Mouse (Mus musculus): ENCODE data around the gene Adora2a. TPM values are rescaled to one million over a fixed set of nuclear protein-coding genes. Genes with fewer than 3 reads are reported as not detected.
"Not testable (repeated sequence)": the region's sequence is repeated elsewhere in the genome, so short reads cannot be mapped to it uniquely, and the experiment has no call there.

Adora2a gene
- polyA plus RNA-seq, 1 experiment: 7.7 TPM

DNA sequence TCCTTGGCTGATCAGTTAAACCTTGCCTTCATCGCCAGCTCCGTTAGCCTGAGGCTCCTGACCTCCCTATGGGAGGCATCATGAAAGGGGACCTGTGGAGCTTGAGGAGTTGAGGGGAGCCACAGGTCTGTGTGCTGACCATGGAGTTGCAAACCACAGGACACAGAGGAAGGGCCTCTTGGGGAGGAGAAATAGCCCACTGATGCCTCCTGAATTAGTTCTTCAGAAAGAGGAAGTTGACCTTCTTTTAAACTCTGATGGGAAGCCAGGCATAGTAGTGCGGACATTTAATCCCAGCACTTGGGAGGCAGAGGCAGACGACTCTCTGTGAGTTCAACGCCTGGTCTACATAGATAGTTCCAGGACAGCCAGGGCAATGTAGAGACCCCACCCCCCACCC lies 22.2 kb downstream of the Adora2a start:
- H3K4me3 ChIP-seq (replicated peaks; ENCODE audit: control insufficient read depth, low read depth, low read length): no peak overlapping the region
- TF ChIP-seq CTCF (IDR thresholded peaks at IDR 0.05; ENCODE audit: control insufficient read depth, insufficient read depth, low read length): no peak
- no peak for TF ChIP-seq POLR2A (IDR thresholded peaks at IDR 0.05; ENCODE audit: borderline replicate concordance, control insufficient read depth, low read depth, low read length)
- H3K27ac ChIP-seq (ENCODE audit: control insufficient read depth, insufficient read depth, low read depth, low read length, poor library complexity): no peak overlapping the region
- H3K4me1 ChIP-seq (ENCODE audit: control insufficient read depth, insufficient read depth, low read length): no peaks in the 10 kb centered on the region; the same call in 1 of the 2 replicates
- 19% methylated on average over 5 of the region's 5 CpGs for WGBS

- Histone ChIP-seq H3K27ac (ENCODE audit: control insufficient read depth, insufficient read depth, low read depth, low read length, poor library complexity) (no peak overlapping the region), H3K4me3 (replicated peaks; ENCODE audit: control insufficient read depth, low read depth, low read length) (no peak overlapping the region), H3K4me1 (ENCODE audit: control insufficient read depth, insufficient read depth, low read length) (no peaks in the 10 kb centered on the region; the same call in 1 of the 2 replicates)
- no peak for TF ChIP-seq CTCF (IDR thresholded peaks at IDR 0.05; ENCODE audit: control insufficient read depth, insufficient read depth, low read length)
- TF ChIP-seq POLR2A (IDR thresholded peaks at IDR 0.05; ENCODE audit: borderline replicate concordance, control insufficient read depth, low read depth, low read length): no peak
- 72% methylated on average over 7 of the region's 7 CpGs for WGBS
Observed at GRCm38 (mm10) chr10:75339377-75339776, 22.7 kb downstream of the Adora2a start.

- H3K4me1 ChIP-seq (ENCODE audit: control insufficient read depth, insufficient read depth, low read length): no peaks in the 10 kb centered on the region; the same call in 1 of the 2 replicates
- no peak for TF ChIP-seq POLR2A (IDR thresholded peaks at IDR 0.05; ENCODE audit: borderline replicate concordance, control insufficient read depth, low read depth, low read length)
- TF ChIP-seq CTCF (IDR thresholded peaks at IDR 0.05; ENCODE audit: control insufficient read depth, insufficient read depth, low read length): no peak
- H3K4me3 ChIP-seq (replicated peaks; ENCODE audit: control insufficient read depth, low read depth, low read length): no peak overlapping the region
- H3K27ac ChIP-seq (ENCODE audit: control insufficient read depth, insufficient read depth, low read depth, low read length, poor library complexity): no peak overlapping the region
- 47% methylated on average over 8 of the region's 8 CpGs for WGBS
Observed at GRCm38 (mm10) chr10:75341936-75342335, 25.3 kb downstream of the Adora2a start.

GRCm38 (mm10) chr10:75344563-75344962 lies 27.9 kb downstream of the Adora2a start:
- not testable (repeated sequence) for H3K4me1 ChIP-seq (ENCODE audit: control insufficient read depth, insufficient read depth, low read length); H3K4me3 ChIP-seq (replicated peaks; ENCODE audit: control insufficient read depth, low read depth, low read length); H3K27ac ChIP-seq (ENCODE audit: control insufficient read depth, insufficient read depth, low read depth, low read length, poor library complexity)
- 78% methylated on average over 1 of the region's 1 CpGs for WGBS

DNA sequence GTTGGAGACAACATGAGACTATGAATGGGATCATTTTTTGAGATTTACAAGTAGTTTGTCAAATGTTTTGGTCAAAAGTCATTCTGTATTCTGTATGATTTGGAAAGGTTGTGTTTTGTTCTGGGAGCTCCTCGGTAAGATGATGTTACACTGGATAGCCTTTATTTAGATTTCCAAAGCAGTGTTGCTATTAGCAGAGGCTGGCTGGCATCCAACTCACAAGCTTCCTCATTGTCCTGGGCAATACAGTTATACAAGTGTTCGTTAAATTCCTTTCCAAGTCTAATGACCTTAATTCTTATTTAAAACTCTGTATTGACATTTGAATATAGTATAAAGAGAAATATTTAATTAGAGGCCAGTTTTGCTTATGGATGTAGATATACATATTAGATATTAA lies 28.6 kb downstream of the Adora2a start:
- 12% methylated on average over 2 of the region's 2 CpGs for WGBS
- H3K4me1 ChIP-seq (ENCODE audit: control insufficient read depth, insufficient read depth, low read length): no peaks in the 10 kb centered on the region
- TF ChIP-seq CTCF (IDR thresholded peaks at IDR 0.05; ENCODE audit: control insufficient read depth, insufficient read depth, low read length) (no peak), POLR2A (IDR thresholded peaks at IDR 0.05; ENCODE audit: borderline replicate concordance, control insufficient read depth, low read depth, low read length) (no peak)
- H3K27ac ChIP-seq (ENCODE audit: control insufficient read depth, insufficient read depth, low read depth, low read length, poor library complexity): no peak overlapping the region
- H3K4me3 ChIP-seq (replicated peaks; ENCODE audit: control insufficient read depth, low read depth, low read length): no peak overlapping the region

GRCm38 (mm10) chr10:75350564-75350963 lies 33.9 kb downstream of the Adora2a start:
- no peaks in the 10 kb centered on the region; the same call in 1 of the 2 replicates for H3K4me1 ChIP-seq (ENCODE audit: control insufficient read depth, insufficient read depth, low read length)
- no peak overlapping the region for H3K4me3 ChIP-seq (replicated peaks; ENCODE audit: control insufficient read depth, low read depth, low read length)
- 84% methylated on average over 5 of the region's 5 CpGs for WGBS
- TF ChIP-seq POLR2A (IDR thresholded peaks at IDR 0.05; ENCODE audit: borderline replicate concordance, control insufficient read depth, low read depth, low read length) (no peak), CTCF (IDR thresholded peaks at IDR 0.05; ENCODE audit: control insufficient read depth, insufficient read depth, low read length) (no peak)
- no peak overlapping the region for H3K27ac ChIP-seq (ENCODE audit: control insufficient read depth, insufficient read depth, low read depth, low read length, poor library complexity)

- Histone ChIP-seq H3K27ac (ENCODE audit: control insufficient read depth, insufficient read depth, low read depth, low read length, poor library complexity) (no peak overlapping the region), H3K4me1 (ENCODE audit: control insufficient read depth, insufficient read depth, low read length) (no peaks in the 10 kb centered on the region; the same call in 1 of the 2 replicates), H3K4me3 (replicated peaks; ENCODE audit: control insufficient read depth, low read depth, low read length) (no peak overlapping the region)
- no peak for TF ChIP-seq CTCF (IDR thresholded peaks at IDR 0.05; ENCODE audit: control insufficient read depth, insufficient read depth, low read length)
- TF ChIP-seq POLR2A (IDR thresholded peaks at IDR 0.05; ENCODE audit: borderline replicate concordance, control insufficient read depth, low read depth, low read length): no peak
- WGBS: 93% methylated on average over 12 of the region's 12 CpGs
Observed at GRCm38 (mm10) chr10:75352541-75352940, 35.9 kb downstream of the Adora2a start.

GRCm38 (mm10) chr10:75353838-75354241 lies 37.2 kb downstream of the Adora2a start:
- H3K4me1 ChIP-seq (ENCODE audit: control insufficient read depth, insufficient read depth, low read length); H3K27ac ChIP-seq (ENCODE audit: control insufficient read depth, insufficient read depth, low read depth, low read length, poor library complexity); H3K4me3 ChIP-seq (replicated peaks; ENCODE audit: control insufficient read depth, low read depth, low read length): not testable (repeated sequence)
- WGBS: 41% methylated on average over 9 of the region's 9 CpGs

- WGBS: 55% methylated on average over 4 of the region's 4 CpGs
- Histone ChIP-seq H3K4me1 (ENCODE audit: control insufficient read depth, insufficient read depth, low read length) (no peaks in the 10 kb centered on the region; the same call in 1 of the 2 replicates), H3K4me3 (replicated peaks; ENCODE audit: control insufficient read depth, low read depth, low read length) (no peak overlapping the region), H3K27ac (ENCODE audit: control insufficient read depth, insufficient read depth, low read depth, low read length, poor library complexity) (no peak overlapping the region)
- TF ChIP-seq CTCF (IDR thresholded peaks at IDR 0.05; ENCODE audit: control insufficient read depth, insufficient read depth, low read length): no peak
- no peak for TF ChIP-seq POLR2A (IDR thresholded peaks at IDR 0.05; ENCODE audit: borderline replicate concordance, control insufficient read depth, low read depth, low read length)
Observed at GRCm38 (mm10) chr10:75355341-75355740, 38.7 kb downstream of the Adora2a start.

- not testable (repeated sequence) for H3K4me3 ChIP-seq (replicated peaks; ENCODE audit: control insufficient read depth, low read depth, low read length); H3K27ac ChIP-seq (ENCODE audit: control insufficient read depth, insufficient read depth, low read depth, low read length, poor library complexity); H3K4me1 ChIP-seq (ENCODE audit: control insufficient read depth, insufficient read depth, low read length)
- WGBS: 19% methylated on average over 1 of the region's 1 CpGs
Observed at GRCm38 (mm10) chr10:75364214-75364690, 47.6 kb downstream of the Adora2a start.

All from bone marrow, adult 2 months (tissue).